Mouse (Mus musculus) CH12.LX (cell line): ENCODE data around the gene Gm45837. TPM values are rescaled to one million over a fixed set of nuclear protein-coding genes. Genes with fewer than 3 reads are reported as not detected.

Experiments
- DNase-seq: peaks from one replicate; pipeline ENCODE4 v3.0.0-alpha.2; 2013; ENCODE audit errors: extremely low read depth
- H3K27ac ChIP-seq: 2 replicates; pipeline ENCODE4 v1.5.1; 2012; ENCODE audit warnings: low read depth, mild to moderate bottlenecking, control low read depth, moderate library complexity; ENCODE audit not compliant: insufficient read depth
- H3K27me3 ChIP-seq: replicated peaks from 2 replicates; pipeline ENCODE3; 2012; ENCODE audit warnings: inconsistent platforms
- H3K36me3 ChIP-seq, 2 experiments: replicated peaks in 1 of 2; 2 replicates each; pipeline versions ENCODE3 to v1.6.1; 2012; ENCODE audit warnings: inconsistent platforms in 1 of 2, low read length in 1 of 2, mild to moderate bottlenecking in 1 of 2, mixed read lengths in 1 of 2, moderate library complexity in 1 of 2; ENCODE audit not compliant: control insufficient read depth in 1 of 2, insufficient read depth in 1 of 2
- H3K4me1 ChIP-seq, 2 experiments: 2 replicates each; pipeline ENCODE4 v1.6.1; 2012; ENCODE audit warnings: inconsistent platforms in 1 of 2, moderate library complexity in 1 of 2; ENCODE audit not compliant: insufficient read depth in 2 of 2, control insufficient read depth in 1 of 2
- H3K4me2 ChIP-seq: 2 replicates; pipeline ENCODE4 v1.6.1; 2012; ENCODE audit warnings: low read depth, mild to moderate bottlenecking, control low read depth; ENCODE audit not compliant: poor library complexity, insufficient read depth, severe bottlenecking
- H3K4me3 ChIP-seq, 3 experiments: fragments of 150-350 bp in 1 of 3; sonication (generic) in 1 of 3; replicated peaks in 1 of 3; 2 replicates each; pipeline versions ENCODE3 to v1.5.1; 2011 to 2012; ENCODE audit warnings: low read depth in 2 of 3, low read length in 2 of 3, mild to moderate bottlenecking in 2 of 3, moderate library complexity in 2 of 3, control low read depth in 1 of 3, improper control_type of control experiment in 1 of 3, inconsistent platforms in 1 of 3, mixed read lengths in 1 of 3; ENCODE audit not compliant: poor library complexity in 1 of 3
- H3K79me2 ChIP-seq: replicated peaks from 2 replicates; pipeline ENCODE4 v1.6.1; 2012; ENCODE audit warnings: mild to moderate bottlenecking, moderate library complexity; ENCODE audit not compliant: control insufficient read depth, poor library complexity, insufficient read depth, severe bottlenecking; ENCODE audit errors: extremely low read depth
- H3K9ac ChIP-seq: 2 replicates; pipeline ENCODE4 v1.6.1; 2012; ENCODE audit warnings: low read depth, mild to moderate bottlenecking, control low read depth, moderate library complexity; ENCODE audit not compliant: insufficient read depth
- H3K9me3 ChIP-seq: replicated peaks from 2 replicates; pipeline ENCODE3; 2012; ENCODE audit warnings: low read length, inconsistent platforms, mixed read lengths
- BHLHE40 ChIP-seq: IDR thresholded peaks from 2 replicates; pipeline ENCODE4 v1.6.1; 2011; ENCODE audit warnings: mild to moderate bottlenecking, low read depth, low read length, improper control_type of control experiment
- CTCF ChIP-seq, 2 experiments: IDR thresholded peaks in 1 of 2; conservative IDR thresholded peaks in 1 of 2; 2 replicates each; pipeline ENCODE4 v1.5.1; 2011 to 2012; ENCODE audit warnings: low read depth in 2 of 2, low read length in 2 of 2, improper control_type of control experiment in 1 of 2, inconsistent platforms in 1 of 2, mild to moderate bottlenecking in 1 of 2, moderate library complexity in 1 of 2
- HCFC1 ChIP-seq: IDR thresholded peaks from 2 replicates; pipeline ENCODE4 v1.6.1; 2012; ENCODE audit warnings: low read depth, mild to moderate bottlenecking, inconsistent platforms, low read length, improper control_type of control experiment
- IRF4 ChIP-seq: IDR thresholded peaks from 2 replicates; pipeline ENCODE4 v1.6.1; 2014; ENCODE audit warnings: low read depth, mild to moderate bottlenecking, inconsistent platforms, low read length, improper control_type of control experiment
- JUN ChIP-seq: IDR thresholded peaks from 2 replicates; pipeline ENCODE4 v1.6.1; 2011; ENCODE audit warnings: low read depth, mild to moderate bottlenecking, low read length, improper control_type of control experiment, moderate library complexity; ENCODE audit not compliant: insufficient read depth
- JUND ChIP-seq: conservative IDR thresholded peaks from 2 replicates; pipeline ENCODE4 v1.6.1; 2011; ENCODE audit warnings: low read depth, low read length, improper control_type of control experiment
- KAT2A ChIP-seq: IDR thresholded peaks from 2 replicates; pipeline ENCODE4 v1.6.1; 2012; ENCODE audit warnings: low read length, improper control_type of control experiment, inconsistent platforms; ENCODE audit not compliant: insufficient replicate concordance
- MAFK ChIP-seq: IDR thresholded peaks from 2 replicates; pipeline ENCODE4 v1.6.1; 2011; ENCODE audit warnings: low read length, improper control_type of control experiment; ENCODE audit not compliant: insufficient replicate concordance
- MEF2A ChIP-seq: IDR thresholded peaks from 2 replicates; pipeline ENCODE4 v1.6.1; 2014; ENCODE audit warnings: low read depth, mild to moderate bottlenecking, inconsistent platforms, low read length, improper control_type of control experiment, borderline replicate concordance
- NELFE ChIP-seq: IDR thresholded peaks from 2 replicates; pipeline ENCODE4 v1.6.1; 2011; ENCODE audit warnings: low read depth, low read length, improper control_type of control experiment
- NRF1 ChIP-seq: IDR thresholded peaks from 2 replicates; pipeline ENCODE4 v1.6.1; 2014; ENCODE audit warnings: low read depth, mild to moderate bottlenecking, inconsistent platforms, low read length, improper control_type of control experiment, moderate library complexity
- POLR2AphosphoS2 ChIP-seq: IDR thresholded peaks from 2 replicates; pipeline ENCODE4 v1.6.1; 2011; ENCODE audit warnings: low read depth, low read length, improper control_type of control experiment
- RAD21 ChIP-seq: IDR thresholded peaks from 2 replicates; pipeline ENCODE4 v1.6.1; 2011; ENCODE audit warnings: low read depth, mild to moderate bottlenecking, low read length, improper control_type of control experiment, moderate library complexity
- SMC3 ChIP-seq: IDR thresholded peaks from 2 replicates; pipeline ENCODE4 v1.6.1; 2011; ENCODE audit warnings: low read depth, low read length, improper control_type of control experiment
- TBP ChIP-seq: conservative IDR thresholded peaks from 2 replicates; pipeline ENCODE4 v1.6.1; 2011; ENCODE audit warnings: low read depth, low read length, improper control_type of control experiment
- USF1 ChIP-seq: IDR thresholded peaks from 2 replicates; pipeline ENCODE4 v1.6.1; 2014; ENCODE audit warnings: low read depth, mild to moderate bottlenecking, inconsistent platforms, low read length, improper control_type of control experiment
- USF2 ChIP-seq: conservative IDR thresholded peaks from 2 replicates; pipeline ENCODE4 v1.6.1; 2011; ENCODE audit warnings: low read depth, low read length, improper control_type of control experiment
- ZC3H11A ChIP-seq: IDR thresholded peaks from 2 replicates; pipeline ENCODE4 v1.6.1; 2012; ENCODE audit warnings: low read depth, mild to moderate bottlenecking, inconsistent platforms, low read length, improper control_type of control experiment
- ZNF384 ChIP-seq: IDR thresholded peaks from 2 replicates; pipeline ENCODE4 v1.6.1; 2012; ENCODE audit warnings: low read depth, low read length, improper control_type of control experiment, inconsistent platforms
- dilution Hi-C: fragments of 300-500 bp; cut with MboI; formaldehyde crosslinking; loops from 2 replicates; pipeline ENCODE4 v1.14.3; 2020; ENCODE audit warnings: low sequenced_read_pairs; ENCODE audit not compliant: extremely low pct_unique_long_range_greater_than_20kb, extremely low pct_ligation_motif_present
- in situ Hi-C: fragments of 300-500 bp; cut with MboI; formaldehyde crosslinking; loops from 3 replicates; pipeline ENCODE4 v1.14.3; 2019; ENCODE audit warnings: low sequenced_read_pairs, low pct_ligation_motif_present, low pct_unique_long_range_greater_than_20kb, mixed read lengths
- polyA plus RNA-seq: library from polyadenylated mRNA; unstranded; fragments of >175 nt; gene quantifications from 2 replicates; pipeline ENCODE4 v1.2.1, GENCODE M21; 2012; ENCODE audit warnings: low read depth; ENCODE audit not compliant: insufficient read length
- total RNA-seq, 2 experiments: library from RNA; depleted of rRNA; stranded (reverse); fragments of 300-350 nt in 1 of 2; fragments of >200 nt in 1 of 2; gene quantifications; 2 replicates each; pipeline ENCODE4 v1.2.3; 2012 to 2014

Gene Gm45837
- total and polyA plus RNA-seq, 3 experiments = 0.04 to 0.84 TPM; not detected in 1

GRCm38 (mm10) chr7:101374155-101374554 is 36.5 kb upstream of the Gm45837 start:
- peak; percentile 53 for DNase-seq
- dilution Hi-C loops (no loop called here), in situ Hi-C loops (loop anchor here (5.0 to 10.0 kb wide), 3 partner anchors 67 to 399 kb away; partner anchors contain the start of gene P2ry6)
- Histone ChIP-seq H3K4me3 (no peak overlapping the region), H3K9ac (no peak overlapping the region), H3K4me2 (no peak overlapping the region), H3K36me3 (peaks cover 16 to 76% of the 10 kb centered on the region in 2 experiments), H3K79me2 (peaks cover 6% of the 10 kb centered on the region; the same call in 1 of the 2 replicates), H3K27me3 (no peaks in the 10 kb centered on the region), H3K9me3 (peaks cover 9% of the 10 kb centered on the region), H3K4me1 (peaks cover 12 to 35% of the 10 kb centered on the region in 2 experiments), H3K27ac (no peak overlapping the region)
- peak; percentile 39; the same call in 1 of the 2 replicates for TF ChIP-seq HCFC1
- peak; percentile 94 for TF ChIP-seq JUND
- TF ChIP-seq RAD21 = peak; percentile 83
- TF ChIP-seq POLR2AphosphoS2 = no peak
- TF ChIP-seq IRF4 = peak; percentile 39; the same call in 1 of the 2 replicates
- TF ChIP-seq ZC3H11A = peak; percentile 11; the same call in 1 of the 2 replicates
- TF ChIP-seq MEF2A = peak; percentile 23; the same call in 1 of the 2 replicates
- TF ChIP-seq SMC3 = peak; percentile 76
- TF ChIP-seq TBP = no peak
- TF ChIP-seq CTCF (conservative IDR thresholded peaks at IDR 0.05 in 1 of 2, IDR thresholded peaks at IDR 0.05 in 1 of 2; ENCODE audit: low read depth in 2 of 2, low read length in 2 of 2) = peak in 1 of 2 experiments; percentile 89; a peak in 3 of 4 replicates
- no peak for TF ChIP-seq NRF1
- TF ChIP-seq ZNF384 = peak; percentile 23; the same call in 1 of the 2 replicates

DNA sequence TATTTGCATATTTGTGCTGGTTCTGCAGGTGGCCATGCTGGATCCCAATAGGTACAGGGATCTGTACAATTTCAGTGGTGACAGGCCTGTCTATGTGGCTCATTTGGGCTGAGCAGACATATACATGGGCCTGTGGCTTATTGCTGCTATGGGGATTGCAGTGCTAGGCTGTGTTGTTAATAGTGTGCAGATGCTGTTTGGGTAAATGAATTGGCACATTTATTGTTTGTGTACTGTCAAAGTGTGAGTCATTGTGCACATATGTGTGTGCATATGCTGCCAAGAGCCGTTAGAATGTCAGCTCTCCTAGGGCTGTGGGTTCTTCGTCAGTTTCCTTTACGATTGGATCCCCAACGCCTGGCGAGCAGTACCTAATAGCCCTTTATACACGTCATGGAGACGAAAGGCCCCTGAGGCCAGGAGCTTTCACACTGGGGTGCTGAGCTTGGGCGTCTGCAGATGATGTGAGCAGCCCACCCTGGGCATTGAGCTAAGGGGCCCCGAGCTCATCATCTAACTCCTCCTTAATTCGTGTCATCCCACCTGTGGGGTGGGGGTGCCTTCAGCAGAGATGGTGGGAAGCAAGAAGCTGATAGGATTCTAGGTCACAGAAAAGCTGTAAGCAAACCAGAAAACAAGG is 33.9 kb upstream of the Gm45837 start:
- dilution Hi-C loops (no loop called here), in situ Hi-C loops (loop anchor here (10.0 kb wide), 2 partner anchors 312 to 402 kb away; partner anchors contain the start of gene P2ry6)
- no peaks in the 10 kb centered on the region for H3K27me3 ChIP-seq
- H3K36me3 ChIP-seq = peaks cover 14 to 70% of the 10 kb centered on the region in 2 experiments
- H3K4me1 ChIP-seq = peaks cover 23 to 51% of the 10 kb centered on the region in 2 experiments
- no peaks in the 10 kb centered on the region for H3K9me3 ChIP-seq
- H3K4me3 ChIP-seq = no peak overlapping the region
- peaks cover 6% of the 10 kb centered on the region for H3K79me2 ChIP-seq
- no peak for DNase-seq
- no peak overlapping the region for H3K4me2 ChIP-seq
- peak overlapping the region; percentile 61; the same call in 1 of the 2 replicates for H3K27ac ChIP-seq
- no peak for TF ChIP-seq IRF4
- no peak for TF ChIP-seq HCFC1
- TF ChIP-seq KAT2A = no peak
- no peak for TF ChIP-seq BHLHE40
- TF ChIP-seq USF1 = no peak
- TF ChIP-seq NELFE = no peak
- no peak for TF ChIP-seq MAFK
- no peak for TF ChIP-seq SMC3
- TF ChIP-seq USF2 = no peak
- no peak for TF ChIP-seq ZC3H11A
- no peak for TF ChIP-seq JUN
- peak overlapping the region; percentile 12; the same call in 1 of the 2 replicates for H3K9ac ChIP-seq
